Mouse (Mus musculus) left cerebral cortex, postnatal 10 days (tissue): ENCODE data around the gene Hbb-bh1. TPM values are rescaled to one million over a fixed set of nuclear protein-coding genes. Genes with fewer than 3 reads are reported as not detected.
"Not testable (repeated sequence)": the region's sequence is repeated elsewhere in the genome, so short reads cannot be mapped to it uniquely, and the experiment has no call there.

Source experiments
- DNase-seq, 2 experiments: peaks; one replicate each; pipeline ENCODE4 v3.0.0; 2021 to 2022; ENCODE audit warnings: low spot score in 2 of 2, mixed read lengths in 1 of 2; ENCODE audit errors: extremely low spot score in 1 of 2
- intact Hi-C: fragments of 180-260 bp; cut with DNase I; formaldehyde crosslinking; loops from one replicate; pipeline ENCODE4 v1.15.1; 2025
- total RNA-seq, 2 experiments: library from RNA; stranded (reverse); gene quantifications; 2 replicates each; pipeline ENCODE4 v1.2.3; 2021

Gene Hbb-bh1
- total RNA-seq, 2 experiments from 2014 or later = not detected

- intact Hi-C loops = no loop called here
- DNase-seq = no peak
These were observed 18.4 kb downstream of the Hbb-bh1 start for GRCm38 (mm10) chr7:103824597-103824996.

DNA sequence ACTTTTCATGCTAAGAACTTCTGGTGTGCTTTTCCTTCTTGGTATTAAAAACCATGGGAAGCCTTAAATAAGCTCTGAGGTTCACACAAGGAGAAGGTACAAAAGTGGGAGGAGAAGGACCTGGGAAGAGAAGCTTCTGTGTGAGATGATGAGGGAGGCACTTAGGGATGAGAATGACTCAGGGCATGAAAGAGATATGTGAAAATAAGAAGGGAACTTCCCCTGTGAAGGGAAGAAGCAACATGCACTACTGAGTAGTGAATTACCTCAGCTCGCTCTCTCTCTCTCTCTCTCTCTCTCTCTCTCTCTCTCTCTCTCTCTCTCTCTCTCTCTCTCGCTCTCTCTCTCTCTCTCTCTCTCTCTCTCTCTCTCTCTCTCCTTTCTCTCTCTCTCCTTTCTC is 27.9 kb downstream of the Hbb-bh1 start:
- DNase-seq, intact Hi-C loops: not testable (repeated sequence)

GRCm38 (mm10) chr7:103813766-103814165 is 29.2 kb downstream of the Hbb-bh1 start, which contains the start of gene Hbb-bt:
Hbb-bt (minus strand) TSS chr7:103813996.
- intact Hi-C loops = no loop called here
- no peak for DNase-seq

DNA sequence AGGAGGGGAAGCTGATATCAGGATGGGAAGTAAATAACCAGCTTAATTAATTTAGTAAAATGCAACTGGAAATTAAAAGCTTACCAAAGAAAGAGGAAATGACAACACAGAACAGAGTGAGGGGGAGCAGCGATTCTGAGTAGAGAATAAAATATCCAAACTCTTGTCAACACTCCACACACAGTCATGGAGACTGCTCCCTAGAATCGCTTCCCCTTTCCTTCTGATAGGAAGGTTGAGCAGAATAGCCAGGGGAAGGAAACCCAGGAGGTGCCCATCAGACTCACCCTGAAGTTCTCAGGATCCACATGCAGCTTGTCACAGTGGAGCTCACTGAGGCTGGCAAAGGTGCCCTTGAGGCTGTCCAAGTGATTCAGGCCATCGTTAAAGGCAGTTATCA is 29.8 kb downstream of the Hbb-bh1 start:
- DNase-seq, intact Hi-C loops: not testable (repeated sequence)

GRCm38 (mm10) chr7:103812174-103812573 is 30.8 kb downstream of the Hbb-bh1 start:
- no peak for DNase-seq
- intact Hi-C loops = no loop called here

GRCm38 (mm10) chr7:103811223-103811845 is 31.6 kb downstream of the Hbb-bh1 start:
- intact Hi-C loops = no loop called here
- no peak for DNase-seq

- intact Hi-C loops = no loop called here
- no peak for DNase-seq
These were observed 32.2 kb downstream of the Hbb-bh1 start for GRCm38 (mm10) chr7:103810746-103811145.

DNA sequence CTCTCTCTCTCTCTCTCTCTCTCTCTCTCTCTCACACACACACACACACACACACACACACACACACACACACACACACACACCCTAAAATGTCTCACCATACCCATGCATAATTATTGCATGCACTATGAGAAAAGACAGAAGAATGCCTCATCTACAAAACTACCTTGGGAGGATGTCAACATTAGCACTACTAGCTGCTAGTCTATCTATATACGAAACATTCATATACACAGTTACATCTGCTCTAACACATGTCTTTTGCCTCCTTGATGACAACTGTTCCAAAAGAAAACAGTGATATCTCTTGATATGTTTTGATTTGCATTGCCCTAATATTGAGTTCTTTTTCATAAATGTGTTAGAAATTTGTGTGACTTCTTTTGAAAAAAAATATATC is 32.7 kb downstream of the Hbb-bh1 start:
- intact Hi-C loops = no loop called here
- DNase-seq = no peak

DNA sequence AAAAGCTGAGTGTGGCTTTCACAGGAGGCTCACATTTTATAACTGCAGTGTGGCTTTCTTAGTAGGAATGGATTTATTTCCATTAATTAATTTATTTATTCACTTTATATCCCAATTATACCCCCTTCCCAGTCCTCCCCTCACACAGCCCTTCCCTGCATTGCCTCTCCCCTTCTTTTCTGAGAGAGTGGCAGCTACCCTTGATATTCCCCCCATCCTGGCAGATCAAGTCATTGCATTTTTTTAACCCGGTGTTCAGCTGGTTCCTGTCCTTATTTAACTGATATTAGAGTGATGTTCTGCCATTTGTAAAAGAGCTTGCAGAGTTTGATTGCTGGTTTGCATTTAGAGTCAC is 33.2 kb downstream of the Hbb-bh1 start:
- intact Hi-C loops = no loop called here
- no peak for DNase-seq

DNA sequence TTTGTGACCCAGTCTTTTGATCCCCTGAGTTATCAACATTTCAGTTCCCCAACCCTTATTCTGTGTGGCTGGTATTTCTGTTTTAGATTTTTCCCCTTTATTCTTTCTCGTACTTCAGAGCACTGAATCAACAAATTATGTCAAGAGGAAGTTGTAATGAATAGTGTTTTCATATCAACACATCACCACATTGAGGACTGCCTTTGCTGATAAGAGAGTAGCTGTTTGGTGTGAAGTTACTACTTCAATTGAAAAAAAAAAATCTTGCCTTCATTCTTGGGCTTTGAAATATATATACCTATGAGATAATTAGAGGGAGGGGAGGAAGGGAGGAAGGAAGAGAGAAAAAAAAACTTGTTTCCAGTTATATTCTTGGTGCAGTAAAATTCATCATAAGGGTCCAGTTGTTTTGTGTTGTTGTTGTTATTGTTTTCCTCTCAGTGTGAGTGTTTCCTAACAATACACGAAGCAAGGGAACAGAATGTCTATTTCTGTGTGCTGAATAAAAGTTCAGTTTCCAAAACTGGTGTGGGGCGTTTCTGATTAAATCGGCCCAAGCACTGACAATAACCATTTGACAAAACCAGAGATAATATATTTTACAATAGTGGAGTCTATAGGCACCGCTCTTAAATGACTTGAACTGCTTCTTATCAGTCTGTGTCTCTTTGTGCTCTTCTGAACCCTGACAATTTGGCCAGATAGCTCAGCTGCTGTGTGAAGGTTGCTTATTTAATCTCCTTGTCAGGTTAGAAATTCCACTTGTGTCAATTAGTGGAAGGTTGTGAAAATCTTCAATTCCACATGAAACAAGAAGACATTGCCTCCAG is 33.8 kb downstream of the Hbb-bh1 start:
- DNase-seq = no peak

GRCm38 (mm10) chr7:103808120-103808519 is 34.8 kb downstream of the Hbb-bh1 start:
- DNase-seq, intact Hi-C loops: not testable (repeated sequence)

More for the DNA sequence above, 33.8 kb downstream of the Hbb-bh1 start:
- intact Hi-C loops = no loop called here

GRCm38 (mm10) chr7:103806856-103807255 is 36.1 kb downstream of the Hbb-bh1 start:
- intact Hi-C loops = no loop called here
- no peak for DNase-seq

DNA sequence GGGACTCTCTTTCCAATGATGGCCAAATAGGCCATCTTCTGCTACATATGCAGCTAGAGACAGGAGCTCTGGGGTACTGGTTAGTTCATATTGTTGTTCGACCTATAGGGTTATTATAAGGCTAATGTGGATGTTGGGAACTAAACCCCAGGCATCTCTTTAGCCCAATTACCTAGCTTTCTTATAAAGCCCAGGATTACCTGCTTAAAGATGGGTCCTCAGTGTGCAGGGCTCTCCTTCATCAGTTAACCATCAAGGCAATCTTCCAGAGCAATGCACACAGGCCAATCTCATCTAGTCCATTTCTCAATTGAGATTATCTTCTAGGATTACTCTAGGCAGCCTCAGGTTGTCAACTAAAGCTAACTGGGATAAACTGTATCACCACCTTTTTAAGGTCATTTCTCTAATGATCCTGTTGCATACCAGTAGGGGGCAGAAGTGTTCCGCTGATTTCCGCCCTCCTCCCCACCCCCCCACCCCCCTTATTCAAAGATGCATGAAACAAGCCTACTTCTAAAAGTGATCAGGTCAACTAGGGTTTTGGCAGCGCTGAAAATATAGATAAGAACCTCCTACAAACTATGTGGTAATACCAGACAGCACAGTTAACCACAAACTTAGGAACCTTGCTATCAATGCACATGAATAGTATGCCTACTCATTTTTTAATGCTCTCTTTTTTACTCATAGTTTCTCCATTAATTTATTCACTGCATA is 50.1 kb downstream of the Hbb-bh1 start:
- intact Hi-C loops = no loop called here
- DNase-seq = no peak

DNA sequence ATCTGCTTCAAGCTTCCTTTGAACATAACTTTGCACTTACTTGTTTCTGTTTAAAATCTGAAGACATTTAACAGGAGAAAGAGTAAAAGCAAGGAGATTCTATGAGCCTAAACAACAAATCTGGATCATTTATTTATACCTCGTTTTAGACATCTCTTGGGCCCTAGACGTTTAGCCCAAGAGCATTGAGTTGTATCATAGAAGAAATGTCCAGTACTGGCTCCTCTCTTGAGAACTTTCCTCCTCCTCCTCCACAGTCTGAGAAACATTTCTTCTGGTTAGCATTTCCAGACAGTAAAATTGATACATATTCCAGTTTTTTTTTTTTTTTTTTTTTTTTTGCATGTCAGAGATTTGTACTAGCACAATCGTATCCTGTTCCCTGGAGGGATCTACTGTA is 51.2 kb downstream of the Hbb-bh1 start, which contains the start of gene Olfr67:
Gene Olfr67, minus strand, starts transcription at position 101 of the 400 bp plus-strand sequence.
- DNase-seq = no peak
- intact Hi-C loops = no loop called here

Other genes starting within 250 kb of the Hbb-bh1 start
- gene Olfr619, start 242.6 kb downstream of the Hbb-bh1 start, total RNA-seq = not detected
- not detected for gene Olfr620, start 230.6 kb downstream of the Hbb-bh1 start, total RNA-seq
- gene Olfr622, start 200.5 kb downstream of the Hbb-bh1 start, total RNA-seq = not detected
- gene Olfr623, start 179.5 kb downstream of the Hbb-bh1 start, total RNA-seq = not detected
- gene Olfr624, start 172.0 kb downstream of the Hbb-bh1 start, total RNA-seq = not detected
- gene Olfr625-ps1, start 160.4 kb downstream of the Hbb-bh1 start, total RNA-seq = not detected
- not detected for gene Olfr243, start 128.5 kb downstream of the Hbb-bh1 start, total RNA-seq
- not detected for gene Olfr628, start 112.8 kb downstream of the Hbb-bh1 start, total RNA-seq
- gene Olfr629, start 98.2 kb downstream of the Hbb-bh1 start, total RNA-seq = not detected
- not detected for gene Olfr630, start 85.8 kb downstream of the Hbb-bh1 start, total RNA-seq
- gene Olfr69, start 71.6 kb downstream of the Hbb-bh1 start, total RNA-seq = not detected
- gene Olfr68, start 63.5 kb downstream of the Hbb-bh1 start, total RNA-seq = not detected
- gene Olfr67, start 51.3 kb downstream of the Hbb-bh1 start, total RNA-seq = not detected
- 100 to 1,000 TPM in 1 of 2 experiments, 10 to 100 TPM in 1; 58.1 to 118 TPM for gene Hbb-bt, start 29.2 kb downstream of the Hbb-bh1 start, total RNA-seq
- gene Hbb-bs, start 15.1 kb downstream of the Hbb-bh1 start, total RNA-seq = 100 to 1,000 TPM; 487 to 924 TPM
- not detected for gene Hbb-bh2, start 2.6 kb downstream of the Hbb-bh1 start, total RNA-seq
- gene Hbb-y, start 10.1 kb upstream of the Hbb-bh1 start, total RNA-seq = not detected
- not detected for gene Olfr66, start 43.1 kb upstream of the Hbb-bh1 start, total RNA-seq
- gene Olfr64, start 51.3 kb upstream of the Hbb-bh1 start, total RNA-seq = not detected
- under 1 TPM in 1 of 2 experiments, not detected in 1; 0.19 TPM for gene Olfr65, start 60.3 kb upstream of the Hbb-bh1 start, total RNA-seq
- gene Olfr631, start 85.7 kb upstream of the Hbb-bh1 start, total RNA-seq = not detected
- under 1 TPM in 1 of 2 experiments, not detected in 1; 0.26 TPM for gene Olfr632, start 91.2 kb upstream of the Hbb-bh1 start, total RNA-seq
- gene Olfr633, start 101.3 kb upstream of the Hbb-bh1 start, total RNA-seq = not detected
- gene Olfr635, start 128.0 kb upstream of the Hbb-bh1 start, total RNA-seq = under 1 TPM; 0.04 to 0.06 TPM
- not detected for gene Olfr638, start 155.6 kb upstream of the Hbb-bh1 start, total RNA-seq
- under 1 TPM; 0.11 to 0.20 TPM for gene Olfr639, start 174.1 kb upstream of the Hbb-bh1 start, total RNA-seq
- not detected for gene Olfr640, start 182.4 kb upstream of the Hbb-bh1 start, total RNA-seq
- gene Olfr641, start 192.3 kb upstream of the Hbb-bh1 start, total RNA-seq = not detected
- not detected for gene Olfr642, start 209.5 kb upstream of the Hbb-bh1 start, total RNA-seq
- gene 4930516K23Rik, start 218.3 kb upstream of the Hbb-bh1 start, total RNA-seq = not detected
- not detected for gene Olfr644, start 228.7 kb upstream of the Hbb-bh1 start, total RNA-seq
- gene Olfr645, start 242.3 kb upstream of the Hbb-bh1 start, total RNA-seq = not detected